Mouse (Mus musculus): Measurements from ENCODE around the gene Olfr458.
"Not testable (repeated sequence)": the region's sequence is repeated elsewhere in the genome, so short reads cannot be mapped to it uniquely, and the experiment has no call there.

The Olfr458 gene

GRCm38 (mm10) chr6:42465096-42465495, at the start of gene Olfr458:
Gene Olfr458 (minus strand): TSS chr6:42465196.
- no peak for DNase-seq (ENCODE audit: low read depth)

DNA sequence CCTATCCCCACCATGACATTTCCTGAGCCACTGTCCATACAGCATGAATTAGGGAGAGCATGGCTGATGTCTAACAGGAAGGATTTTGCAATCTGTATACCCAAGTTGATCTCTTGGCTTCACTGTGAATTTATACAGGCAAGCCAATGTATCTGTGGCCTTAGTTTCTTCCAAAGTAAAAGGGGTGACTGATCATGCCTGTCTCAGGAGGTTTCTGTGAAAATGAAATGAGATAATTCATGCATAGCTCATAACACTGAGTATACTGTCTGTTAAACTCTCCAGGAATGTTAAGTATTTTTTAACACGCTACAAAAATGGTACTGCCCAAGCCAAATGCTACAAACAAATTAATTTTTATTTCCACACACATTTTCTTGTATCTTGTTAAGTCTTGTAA, 48.5 kb upstream of the Olfr458 start:
- DNase-seq (ENCODE audit: low read depth): no peak

GRCm38 (mm10) chr6:42509311-42509710, 44.3 kb upstream of the Olfr458 start:
- no peak for DNase-seq (ENCODE audit: low read depth)

GRCm38 (mm10) chr6:42503478-42503877, 38.5 kb upstream of the Olfr458 start:
- no peak for DNase-seq (ENCODE audit: low read depth)

- no peak for DNase-seq (ENCODE audit: low read depth)
Measured at GRCm38 (mm10) chr6:42489731-42490130, 24.7 kb upstream of the Olfr458 start.

DNA sequence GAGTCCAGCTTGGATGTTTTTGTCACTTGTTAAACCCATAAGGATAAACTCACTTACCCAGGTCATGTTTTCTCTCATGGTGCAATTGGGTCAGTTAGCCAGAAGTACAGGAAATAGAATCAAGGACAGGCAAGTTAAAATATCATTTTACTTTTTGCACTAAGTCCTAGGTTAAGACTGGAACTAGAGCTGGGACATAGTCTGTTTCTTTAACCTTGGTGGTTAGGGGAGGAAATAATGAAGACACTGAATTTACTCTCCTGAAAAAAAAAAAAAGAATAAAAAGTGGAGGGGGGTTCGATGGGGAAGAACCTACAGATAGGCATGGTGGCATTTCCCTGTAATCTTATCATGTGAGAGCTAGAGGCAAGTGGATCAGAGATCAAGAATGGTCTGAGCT, 22.1 kb upstream of the Olfr458 start, which contains the start of gene Olfr456:
Olfr456 (minus strand) TSS at position 101 of the 400 bp plus-strand sequence.
- no peak for DNase-seq (ENCODE audit: low read depth)

DNA sequence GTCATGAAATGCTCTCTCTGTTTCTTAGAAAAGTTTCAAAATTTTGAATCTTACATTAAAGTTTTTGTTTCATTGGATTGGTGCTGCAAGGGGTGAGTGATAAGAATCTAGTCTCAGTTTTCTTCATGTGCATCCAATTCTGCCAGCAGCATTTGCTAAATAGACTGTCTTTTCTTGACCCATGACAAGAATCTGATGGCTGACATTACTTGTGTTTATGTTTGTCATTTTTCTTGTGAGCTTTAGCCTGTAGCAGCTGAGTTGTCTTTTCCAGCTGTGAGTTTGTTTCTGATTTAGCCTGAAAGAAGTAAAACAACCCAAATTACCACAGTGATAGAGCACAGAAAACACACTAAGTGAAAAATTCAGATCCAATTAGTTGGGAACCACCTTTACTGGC, 19.6 kb upstream of the Olfr458 start:
- DNase-seq (ENCODE audit: low read depth): no peak

DNA sequence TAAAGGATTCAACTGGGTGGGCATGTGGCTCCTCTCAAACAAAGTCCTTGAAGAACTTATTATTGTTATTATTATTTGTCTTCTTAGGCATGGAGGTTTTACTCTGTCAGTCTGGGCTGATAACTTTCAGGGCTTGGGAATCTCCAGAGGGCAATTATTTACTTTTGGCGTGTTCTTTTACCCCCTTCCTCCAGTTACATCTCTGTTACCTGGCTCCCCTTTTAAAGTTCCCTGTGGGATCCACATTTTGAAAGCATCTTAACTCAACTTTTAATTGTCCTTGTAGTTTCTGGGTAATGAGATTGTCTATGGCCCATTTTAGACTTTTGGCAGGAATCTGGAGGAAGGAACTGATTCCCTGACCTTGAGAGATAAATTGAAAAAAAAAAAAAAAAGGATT, 11.2 kb upstream of the Olfr458 start, which contains the start of gene Olfr457:
Olfr457 (minus strand) TSS at position 101 of the 400 bp plus-strand sequence.
- DNase-seq (ENCODE audit: low read depth): no peak

DNA sequence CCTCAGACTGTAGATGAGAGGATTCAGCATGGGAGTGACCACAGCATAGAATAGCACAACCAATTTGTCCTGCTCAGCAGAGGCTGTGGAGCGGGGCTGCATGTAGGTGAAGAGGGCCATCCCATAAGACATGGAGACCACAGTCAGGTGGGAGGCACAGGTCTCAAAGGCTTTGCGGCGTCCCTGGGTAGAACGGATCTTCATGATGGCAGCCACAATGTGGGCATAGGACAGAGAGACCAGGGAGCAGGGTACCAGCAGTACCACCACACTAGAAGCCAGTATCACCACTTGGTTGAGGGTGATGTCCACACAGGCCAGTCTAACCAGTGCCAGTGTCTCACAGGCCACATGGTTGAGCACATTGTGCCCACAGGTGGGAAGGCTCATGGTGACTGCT, 6.3 kb upstream of the Olfr458 start:
- not testable (repeated sequence) for DNase-seq (ENCODE audit: low read depth)

DNA sequence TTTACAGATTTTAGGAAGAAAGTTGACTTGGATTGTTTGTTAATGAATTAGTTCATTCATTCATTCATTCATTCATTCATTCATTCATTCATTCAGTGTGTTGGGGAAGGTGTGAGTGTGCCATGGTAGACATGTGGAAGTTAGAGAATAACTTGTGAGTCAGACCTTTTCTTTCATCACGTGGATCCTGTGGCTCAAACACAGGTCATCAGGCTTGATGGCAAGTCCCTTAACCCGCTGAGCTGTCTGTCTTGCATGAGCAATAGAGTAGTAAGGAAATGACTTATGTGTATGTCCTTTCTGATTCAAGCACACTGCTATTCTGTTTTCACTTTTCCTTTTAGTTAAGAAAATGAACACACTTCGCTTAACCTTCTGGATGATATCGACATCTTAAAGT, 5.5 kb upstream of the Olfr458 start:
- DNase-seq (ENCODE audit: low read depth): no peak

GRCm38 (mm10) chr6:42447381-42447780, 17.6 kb downstream of the Olfr458 start:
- no peak for DNase-seq (ENCODE audit: low read depth)

DNA sequence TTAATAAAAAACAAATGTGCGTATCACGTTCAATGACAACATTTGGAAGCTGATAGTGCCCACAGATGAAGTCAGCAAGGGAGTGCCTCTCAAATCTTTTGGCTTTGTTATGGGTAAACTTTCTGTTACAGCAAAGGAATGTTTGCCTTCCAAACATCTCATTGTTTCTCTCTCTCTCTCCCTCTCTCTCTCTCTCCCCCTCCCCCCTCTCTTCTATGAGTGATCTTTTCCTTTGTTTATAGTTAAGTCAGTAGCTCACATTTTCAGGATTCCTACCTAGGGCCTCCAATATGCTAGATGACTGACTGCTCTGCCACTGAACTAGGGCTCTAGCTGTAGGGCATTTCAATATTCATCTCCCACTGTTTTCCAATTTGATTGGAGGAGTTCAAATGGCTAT, 20.5 kb downstream of the Olfr458 start:
- no peak for DNase-seq (ENCODE audit: low read depth)

- DNase-seq (ENCODE audit: low read depth): no peak
Measured at GRCm38 (mm10) chr6:42441395-42441794, 23.6 kb downstream of the Olfr458 start.

GRCm38 (mm10) chr6:42435490-42435889, 29.5 kb downstream of the Olfr458 start:
- no peak for DNase-seq (ENCODE audit: low read depth)

DNA sequence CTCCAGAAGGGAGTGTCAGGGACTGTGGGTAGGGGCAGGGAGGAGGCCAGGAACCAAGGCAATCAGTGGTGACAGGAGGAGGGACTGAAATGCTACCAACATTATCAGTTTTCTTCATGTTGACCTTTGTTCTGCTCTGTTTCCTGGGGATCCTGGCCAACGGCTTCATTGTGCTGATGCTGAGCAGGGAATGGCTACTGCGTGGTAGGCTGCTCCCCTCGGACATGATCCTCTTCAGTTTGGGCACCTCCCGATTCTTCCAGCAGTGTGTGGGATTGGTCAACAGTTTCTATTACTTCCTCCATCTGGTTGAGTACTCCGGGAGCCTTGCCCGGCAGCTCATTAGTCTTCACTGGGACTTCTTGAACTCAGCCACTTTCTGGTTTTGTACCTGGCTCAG, 30.6 kb downstream of the Olfr458 start, which contains the start of gene Tas2r126:
Tas2r126 (plus strand) TSS at position 90 of the 400 bp plus-strand sequence.
- DNase-seq (ENCODE audit: low read depth): no peak

- DNase-seq (ENCODE audit: low read depth): no peak
Measured at GRCm38 (mm10) chr6:42433554-42433953, 31.4 kb downstream of the Olfr458 start.

DNA sequence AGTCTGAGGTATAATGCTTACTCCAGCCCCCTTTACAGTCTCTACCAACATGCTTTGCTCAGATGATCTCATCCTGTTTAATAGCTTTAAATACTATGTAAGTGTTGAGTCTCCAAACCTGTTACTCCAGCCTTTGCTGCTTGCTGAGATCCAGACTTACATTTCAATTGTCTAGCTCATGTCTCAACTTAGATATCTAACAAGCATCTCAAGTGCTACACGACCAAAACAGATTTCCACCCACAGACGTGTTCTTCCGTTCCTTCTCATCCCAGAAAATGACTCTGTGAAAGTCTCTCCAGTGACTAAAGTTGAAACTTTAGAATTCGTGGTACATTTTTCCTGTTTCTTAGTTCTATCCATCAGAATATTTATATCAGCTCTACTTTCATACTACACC, 38.7 kb downstream of the Olfr458 start:
- no peak for DNase-seq (ENCODE audit: low read depth)

- DNase-seq (ENCODE audit: low read depth): no peak
Measured at GRCm38 (mm10) chr6:42424472-42424871, 40.5 kb downstream of the Olfr458 start.

DNA sequence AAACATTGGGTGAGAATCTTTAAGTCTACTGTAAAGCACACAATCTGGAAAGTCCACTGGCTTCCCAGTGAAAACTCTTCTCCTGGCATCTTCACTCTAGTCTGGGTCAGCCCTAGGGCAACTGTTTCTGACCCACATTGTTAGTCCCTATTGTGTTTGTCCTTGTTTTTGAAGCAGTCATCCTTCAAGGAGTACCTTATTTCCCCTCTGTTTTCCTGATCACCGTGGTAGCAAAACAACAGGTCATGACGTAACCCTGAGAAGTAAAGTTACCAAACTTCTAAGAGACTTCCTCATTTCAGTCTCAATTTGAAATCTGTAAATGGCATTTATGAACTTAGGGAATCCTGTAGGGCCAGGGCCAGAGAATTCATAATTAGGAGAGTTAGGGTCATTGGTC, 43.6 kb downstream of the Olfr458 start:
- peak; percentile 39 for DNase-seq (ENCODE audit: low read depth)

DNA sequence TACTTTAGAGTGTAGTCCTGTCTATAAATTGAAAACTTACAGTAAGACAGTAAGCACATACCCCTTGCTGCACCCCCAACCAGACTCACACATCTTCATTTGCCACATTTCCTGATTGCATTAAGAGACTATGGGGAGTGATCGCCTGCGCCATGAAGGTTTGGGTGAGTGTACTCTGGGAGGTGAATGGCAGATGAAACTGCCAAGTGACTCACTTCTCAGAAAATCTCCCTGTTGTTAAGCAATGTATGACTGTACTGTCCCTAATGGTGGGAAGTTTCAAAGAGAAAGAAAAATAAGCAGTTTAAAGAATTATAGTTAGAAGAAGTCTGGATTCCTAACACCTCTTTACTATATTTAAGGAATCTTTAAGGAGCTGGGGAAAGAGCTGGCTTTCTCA, 45.6 kb downstream of the Olfr458 start:
- DNase-seq (ENCODE audit: low read depth): no peak
